Mouse (Mus musculus) CH12.LX (cell line): ENCODE results near the gene Mgat5b. TPM values are rescaled to one million over a fixed set of nuclear protein-coding genes. Genes with fewer than 3 reads are reported as not detected.
A peak's percentile ranks its signal among the peaks of the same experiment; 100 is the strongest.

ENCODE experiments used
- DNase-seq: peaks from one replicate; pipeline ENCODE4 v3.0.0-alpha.2; 2013; ENCODE audit errors: extremely low read depth
- H3K27ac ChIP-seq: 2 replicates; pipeline ENCODE4 v1.5.1; 2012; ENCODE audit warnings: low read depth, mild to moderate bottlenecking, control low read depth, moderate library complexity; ENCODE audit not compliant: insufficient read depth
- H3K27me3 ChIP-seq: replicated peaks from 2 replicates; pipeline ENCODE3; 2012; ENCODE audit warnings: inconsistent platforms
- H3K36me3 ChIP-seq, 2 experiments: replicated peaks in 1 of 2; 2 replicates each; pipeline versions ENCODE3 to v1.6.1; 2012; ENCODE audit warnings: inconsistent platforms in 1 of 2, low read length in 1 of 2, mild to moderate bottlenecking in 1 of 2, mixed read lengths in 1 of 2, moderate library complexity in 1 of 2; ENCODE audit not compliant: control insufficient read depth in 1 of 2, insufficient read depth in 1 of 2
- H3K4me1 ChIP-seq, 2 experiments: 2 replicates each; pipeline ENCODE4 v1.6.1; 2012; ENCODE audit warnings: inconsistent platforms in 1 of 2, moderate library complexity in 1 of 2; ENCODE audit not compliant: insufficient read depth in 2 of 2, control insufficient read depth in 1 of 2
- H3K4me2 ChIP-seq: 2 replicates; pipeline ENCODE4 v1.6.1; 2012; ENCODE audit warnings: low read depth, mild to moderate bottlenecking, control low read depth; ENCODE audit not compliant: poor library complexity, insufficient read depth, severe bottlenecking
- H3K4me3 ChIP-seq, 3 experiments: fragments of 150-350 bp in 1 of 3; sonication (generic) in 1 of 3; replicated peaks in 1 of 3; 2 replicates each; pipeline versions ENCODE3 to v1.5.1; 2011 to 2012; ENCODE audit warnings: low read depth in 2 of 3, low read length in 2 of 3, mild to moderate bottlenecking in 2 of 3, moderate library complexity in 2 of 3, control low read depth in 1 of 3, improper control_type of control experiment in 1 of 3, inconsistent platforms in 1 of 3, mixed read lengths in 1 of 3; ENCODE audit not compliant: poor library complexity in 1 of 3
- H3K79me2 ChIP-seq: replicated peaks from 2 replicates; pipeline ENCODE4 v1.6.1; 2012; ENCODE audit warnings: mild to moderate bottlenecking, moderate library complexity; ENCODE audit not compliant: control insufficient read depth, poor library complexity, insufficient read depth, severe bottlenecking; ENCODE audit errors: extremely low read depth
- H3K9ac ChIP-seq: 2 replicates; pipeline ENCODE4 v1.6.1; 2012; ENCODE audit warnings: low read depth, mild to moderate bottlenecking, control low read depth, moderate library complexity; ENCODE audit not compliant: insufficient read depth
- H3K9me3 ChIP-seq: replicated peaks from 2 replicates; pipeline ENCODE3; 2012; ENCODE audit warnings: low read length, inconsistent platforms, mixed read lengths
- CHD1 ChIP-seq: IDR thresholded peaks from 2 replicates; pipeline ENCODE4 v1.6.1; 2012; ENCODE audit warnings: low read depth, low read length, improper control_type of control experiment, inconsistent platforms
- ETS1 ChIP-seq: conservative IDR thresholded peaks from 2 replicates; pipeline ENCODE4 v1.6.1; 2012; ENCODE audit warnings: low read depth, mild to moderate bottlenecking, inconsistent platforms, low read length, improper control_type of control experiment, moderate library complexity
- KAT2A ChIP-seq: IDR thresholded peaks from 2 replicates; pipeline ENCODE4 v1.6.1; 2012; ENCODE audit warnings: low read length, improper control_type of control experiment, inconsistent platforms; ENCODE audit not compliant: insufficient replicate concordance
- MAFK ChIP-seq: IDR thresholded peaks from 2 replicates; pipeline ENCODE4 v1.6.1; 2011; ENCODE audit warnings: low read length, improper control_type of control experiment; ENCODE audit not compliant: insufficient replicate concordance
- MAZ ChIP-seq: IDR thresholded peaks from 2 replicates; pipeline ENCODE4 v1.6.1; 2012; ENCODE audit warnings: low read depth, mild to moderate bottlenecking, inconsistent platforms, low read length, improper control_type of control experiment, moderate library complexity
- MEF2A ChIP-seq: IDR thresholded peaks from 2 replicates; pipeline ENCODE4 v1.6.1; 2014; ENCODE audit warnings: low read depth, mild to moderate bottlenecking, inconsistent platforms, low read length, improper control_type of control experiment, borderline replicate concordance
- MXI1 ChIP-seq: IDR thresholded peaks from 2 replicates; pipeline ENCODE4 v1.6.1; 2011; ENCODE audit warnings: mild to moderate bottlenecking, low read depth, low read length, improper control_type of control experiment
- MYC ChIP-seq: IDR thresholded peaks from 2 replicates; pipeline ENCODE4 v1.6.1; 2011; ENCODE audit warnings: low read depth, mild to moderate bottlenecking, improper control_type of control experiment, low read length
- NELFE ChIP-seq: IDR thresholded peaks from 2 replicates; pipeline ENCODE4 v1.6.1; 2011; ENCODE audit warnings: low read depth, low read length, improper control_type of control experiment
- PAX5 ChIP-seq: IDR thresholded peaks from 2 replicates; pipeline ENCODE4 v1.6.1; 2012; ENCODE audit warnings: low read length, inconsistent platforms, mixed read lengths
- POLR2A ChIP-seq: IDR thresholded peaks from 2 replicates; pipeline ENCODE4 v1.6.1; 2011; ENCODE audit warnings: low read depth, mild to moderate bottlenecking, improper control_type of control experiment, low read length
- POLR2AphosphoS2 ChIP-seq: IDR thresholded peaks from 2 replicates; pipeline ENCODE4 v1.6.1; 2011; ENCODE audit warnings: low read depth, low read length, improper control_type of control experiment
- RAD21 ChIP-seq: IDR thresholded peaks from 2 replicates; pipeline ENCODE4 v1.6.1; 2011; ENCODE audit warnings: low read depth, mild to moderate bottlenecking, low read length, improper control_type of control experiment, moderate library complexity
- UBTF ChIP-seq: IDR thresholded peaks from 2 replicates; pipeline ENCODE4 v1.6.1; 2012; ENCODE audit warnings: low read depth, mild to moderate bottlenecking, inconsistent platforms, low read length, improper control_type of control experiment, moderate library complexity
- USF1 ChIP-seq: IDR thresholded peaks from 2 replicates; pipeline ENCODE4 v1.6.1; 2014; ENCODE audit warnings: low read depth, mild to moderate bottlenecking, inconsistent platforms, low read length, improper control_type of control experiment
- ZKSCAN1 ChIP-seq: IDR thresholded peaks from 2 replicates; pipeline ENCODE4 v1.6.1; 2012; ENCODE audit warnings: low read depth, inconsistent platforms, low read length, improper control_type of control experiment, borderline replicate concordance
- ZNF384 ChIP-seq: IDR thresholded peaks from 2 replicates; pipeline ENCODE4 v1.6.1; 2012; ENCODE audit warnings: low read depth, low read length, improper control_type of control experiment, inconsistent platforms
- dilution Hi-C: fragments of 300-500 bp; cut with MboI; formaldehyde crosslinking; loops from 2 replicates; pipeline ENCODE4 v1.14.3; 2020; ENCODE audit warnings: low sequenced_read_pairs; ENCODE audit not compliant: extremely low pct_unique_long_range_greater_than_20kb, extremely low pct_ligation_motif_present
- in situ Hi-C: fragments of 300-500 bp; cut with MboI; formaldehyde crosslinking; loops from 3 replicates; pipeline ENCODE4 v1.14.3; 2019; ENCODE audit warnings: low sequenced_read_pairs, low pct_ligation_motif_present, low pct_unique_long_range_greater_than_20kb, mixed read lengths
- polyA plus RNA-seq: library from polyadenylated mRNA; unstranded; fragments of >175 nt; gene quantifications from 2 replicates; pipeline ENCODE4 v1.2.1, GENCODE M21; 2012; ENCODE audit warnings: low read depth; ENCODE audit not compliant: insufficient read length
- total RNA-seq, 2 experiments: library from RNA; depleted of rRNA; stranded (reverse); fragments of 300-350 nt in 1 of 2; fragments of >200 nt in 1 of 2; gene quantifications; 2 replicates each; pipeline ENCODE4 v1.2.3; 2012 to 2014

The Mgat5b gene
- total and polyA plus RNA-seq, 3 experiments: not detected

DNA sequence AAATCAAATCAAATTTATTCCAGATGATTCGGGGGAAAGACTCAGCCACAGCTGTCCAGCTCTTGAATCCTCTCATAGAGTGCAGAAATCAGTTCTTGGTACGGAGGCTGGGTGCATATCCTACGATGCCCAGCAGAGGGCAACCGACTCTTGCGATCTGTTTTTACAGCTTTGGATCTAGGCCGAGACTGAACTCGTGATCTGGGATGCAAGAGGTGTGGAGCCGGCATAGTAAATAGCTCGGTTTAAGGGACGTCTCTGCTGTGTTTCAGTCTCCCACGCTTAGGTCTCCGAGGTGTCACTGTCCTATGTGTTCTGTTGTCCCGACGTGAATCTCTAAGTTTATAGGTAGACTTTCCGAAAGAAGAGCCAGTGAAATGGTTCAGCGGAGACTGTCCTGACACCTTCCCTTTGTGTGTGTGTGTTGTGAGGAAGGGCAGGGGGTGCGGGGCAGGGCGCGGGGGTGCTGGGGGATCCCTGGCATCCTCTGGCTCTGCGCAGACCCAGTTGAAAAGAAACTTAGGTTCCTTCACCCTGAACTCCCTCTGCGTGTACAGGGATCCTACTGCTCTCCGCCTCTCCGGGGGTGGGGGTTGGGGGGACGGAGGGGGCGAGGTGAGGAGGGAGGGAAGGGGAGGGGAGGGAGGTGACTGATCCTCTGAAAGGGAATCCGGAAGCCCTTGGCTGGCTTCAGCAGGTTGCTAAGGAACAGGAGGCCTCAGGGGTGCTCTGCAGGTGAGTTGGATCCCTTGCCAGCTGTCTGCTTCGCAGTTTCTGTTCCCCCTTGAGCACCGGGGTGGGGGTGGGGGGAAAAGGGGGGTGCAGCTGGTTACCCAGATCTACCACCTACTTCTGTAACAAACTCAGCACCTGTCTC, 33.1 kb upstream of the Mgat5b start (continued):
- no peak for TF ChIP-seq CHD1
- TF ChIP-seq POLR2A: no peak
- no peak for TF ChIP-seq UBTF
- TF ChIP-seq NELFE: peak; percentile 39; the same call in 1 of the 2 replicates
- no peak for TF ChIP-seq ZNF384
- TF ChIP-seq POLR2AphosphoS2: no peak
- TF ChIP-seq PAX5: no peak
- no peak for TF ChIP-seq MXI1
- TF ChIP-seq RAD21: peak; percentile 98
- TF ChIP-seq MYC: peak; percentile 57; the same call in 1 of the 2 replicates
- TF ChIP-seq ETS1: peak; percentile 76
- TF ChIP-seq, all 38 proteins: peak for 17

- Histone ChIP-seq H3K27ac (no peak overlapping the region), H3K9ac (no peak overlapping the region), H3K4me3 (no peak overlapping the region), H3K36me3 (no peaks in the 10 kb centered on the region), H3K79me2 (no peaks in the 10 kb centered on the region), H3K27me3 (peaks cover 62% of the 10 kb centered on the region), H3K9me3 (peaks cover 2% of the 10 kb centered on the region), H3K4me1 (peaks cover 5 to 13% of the 10 kb centered on the region in 2 experiments; a peak in 3 of 4 replicates), H3K4me2 (no peak overlapping the region)
- in situ Hi-C loops (loop anchor here (5.0 to 10.0 kb wide), 2 partner anchors 155 to 288 kb away; no protein-coding TSS in a partner anchor), dilution Hi-C loops (no loop called here)
- no peak for TF ChIP-seq MAZ
- TF ChIP-seq MEF2A: no peak
- TF ChIP-seq KAT2A: no peak
- TF ChIP-seq ZKSCAN1: no peak
- no peak for DNase-seq
Observed at GRCm38 (mm10) chr11:116887136-116887535, 31.5 kb upstream of the Mgat5b start.

GRCm38 (mm10) chr11:116893532-116894442, 24.9 kb upstream of the Mgat5b start:
- Histone ChIP-seq H3K27ac (no peak overlapping the region), H3K4me2 (no peak overlapping the region), H3K79me2 (no peaks in the 10 kb centered on the region), H3K9ac (no peak overlapping the region), H3K27me3 (peaks cover 40% of the 10 kb centered on the region), H3K4me3 (no peak overlapping the region), H3K36me3 (no peaks in the 10 kb centered on the region), H3K9me3 (peaks cover 2% of the 10 kb centered on the region), H3K4me1 (peaks cover 4 to 12% of the 10 kb centered on the region in 2 experiments; a peak in 2 of 4 replicates)
- dilution Hi-C loops (no loop called here), in situ Hi-C loops (no loop called here)
- TF ChIP-seq USF1: no peak
- TF ChIP-seq MAFK: peak; percentile 68; the same call in 1 of the 2 replicates
- DNase-seq: no peak
